ENCODE assay signal across 29 mouse cellular contexts in genomic region chr2:167010546-167010945, GRCm38 (mm10).
"Had no signal": no experiment of that assay in that cellular context is flagged by ENCODE, and none has a peak within 500 bp of the region (broad histone marks: within the 10 kb centered on the region; RNA-seq: fewer than 3 reads in every experiment).

No protein-coding gene starts in this region.

- H3K4me3 ChIP-seq: limb, embryonic 10.5 days; limb, embryonic 12.5 days; limb, embryonic 13.5 days; limb, embryonic 15.5 days; liver, embryonic 12.5 days; liver, embryonic 13.5 days; liver, embryonic 15.5 days; lung, embryonic 15.5 days; megakaryocyte, embryonic 14.5 days; midbrain, embryonic 10.5 days; midbrain, embryonic 12.5 days; midbrain, embryonic 13.5 days; midbrain, embryonic 15.5 days; myocyte had no signal

- ATAC-seq: liver, embryonic 12.5 days; liver, postnatal 0 days; lung, postnatal 0 days; midbrain, embryonic 13.5 days; midbrain, embryonic 15.5 days; midbrain, embryonic 16.5 days had no signal

- H3K27ac ChIP-seq: limb, embryonic 10.5 days; limb, embryonic 12.5 days; limb, embryonic 13.5 days; limb, embryonic 15.5 days; liver, embryonic 12.5 days; liver, embryonic 13.5 days; liver, embryonic 14.5 days; liver, embryonic 15.5 days; lung, embryonic 15.5 days; macrophage; midbrain, embryonic 10.5 days; midbrain, embryonic 12.5 days; midbrain, embryonic 13.5 days; midbrain, embryonic 15.5 days had no signal

- DNase-seq: left cerebral cortex, postnatal 4 days; liver; liver, embryonic 13.5 days; liver, postnatal 0 days; lung, adult 18-20 months; lung, adult 2 months; lung, embryonic 14.5 days; lung, postnatal 10 days; lung, postnatal 14 days; lung, postnatal 36 days; lung, postnatal 4 days; midbrain, embryonic 14.5 days had no signal
